Mouse (Mus musculus): ENCODE results near the gene Mbd6.
"Not testable (repeated sequence)": the region's sequence is repeated elsewhere in the genome, so short reads cannot be mapped to it uniquely, and the experiment has no call there.

Mbd6 gene

GRCm38 (mm10) chr10:127312356-127312676, 23.5 kb upstream of the Mbd6 start:
- DNase-seq, result peak; percentile 86 to 90

GRCm38 (mm10) chr10:127311476-127312355, 22.9 kb upstream of the Mbd6 start, which contains the start of gene Mars:
Gene Mars (minus strand): TSS chr10:127311786.
- DNase-seq, result peak; percentile 94 to 96

- peak in 1 of 2 experiments; percentile 70 for DNase-seq
Observed at GRCm38 (mm10) chr10:127310523-127311475, 22.0 kb upstream of the Mbd6 start.

GRCm38 (mm10) chr10:127309167-127309566, 20.3 kb upstream of the Mbd6 start:
- DNase-seq, result not testable (repeated sequence)

- no peak for DNase-seq
Observed at GRCm38 (mm10) chr10:127303136-127303535, 14.3 kb upstream of the Mbd6 start.

- DNase-seq, result no peak
Observed at GRCm38 (mm10) chr10:127300361-127300760, 11.5 kb upstream of the Mbd6 start.

- no peak for DNase-seq
Observed at GRCm38 (mm10) chr10:127297015-127297871, 8.4 kb upstream of the Mbd6 start.

GRCm38 (mm10) chr10:127295986-127296794, 7.4 kb upstream of the Mbd6 start:
- DNase-seq, result no peak

GRCm38 (mm10) chr10:127294895-127295510, 6.2 kb upstream of the Mbd6 start:
- DNase-seq, result no peak

GRCm38 (mm10) chr10:127293590-127294113, 4.8 kb upstream of the Mbd6 start:
- DNase-seq, result no peak

- no peak for DNase-seq
Observed at GRCm38 (mm10) chr10:127292987-127293538, 4.2 kb upstream of the Mbd6 start.

- DNase-seq, result no peak
Observed at GRCm38 (mm10) chr10:127291881-127292638, 3.2 kb upstream of the Mbd6 start.

- DNase-seq, result peak; percentile 72 to 81
Observed at GRCm38 (mm10) chr10:127290930-127291880, 2.4 kb upstream of the Mbd6 start.

GRCm38 (mm10) chr10:127290307-127290929, 1.6 kb upstream of the Mbd6 start:
- DNase-seq, result peak; percentile 100

GRCm38 (mm10) chr10:127289573-127290191, 864 bp upstream of the Mbd6 start:
- DNase-seq, result peak; percentile 55 to 74

- peak; percentile 76 to 80 for DNase-seq
Observed at GRCm38 (mm10) chr10:127288328-127288799, 454 bp downstream of the Mbd6 start.

- no peak for DNase-seq
Observed at GRCm38 (mm10) chr10:127287936-127288293, 903 bp downstream of the Mbd6 start.
